Mouse (Mus musculus): ENCODE results near the gene Thbd. TPM values are rescaled to one million over a fixed set of nuclear protein-coding genes. Genes with fewer than 3 reads are reported as not detected.

The Thbd gene
- 10 to 100 TPM; 83.7 to 88.8 TPM for total RNA-seq (2023)

DNA sequence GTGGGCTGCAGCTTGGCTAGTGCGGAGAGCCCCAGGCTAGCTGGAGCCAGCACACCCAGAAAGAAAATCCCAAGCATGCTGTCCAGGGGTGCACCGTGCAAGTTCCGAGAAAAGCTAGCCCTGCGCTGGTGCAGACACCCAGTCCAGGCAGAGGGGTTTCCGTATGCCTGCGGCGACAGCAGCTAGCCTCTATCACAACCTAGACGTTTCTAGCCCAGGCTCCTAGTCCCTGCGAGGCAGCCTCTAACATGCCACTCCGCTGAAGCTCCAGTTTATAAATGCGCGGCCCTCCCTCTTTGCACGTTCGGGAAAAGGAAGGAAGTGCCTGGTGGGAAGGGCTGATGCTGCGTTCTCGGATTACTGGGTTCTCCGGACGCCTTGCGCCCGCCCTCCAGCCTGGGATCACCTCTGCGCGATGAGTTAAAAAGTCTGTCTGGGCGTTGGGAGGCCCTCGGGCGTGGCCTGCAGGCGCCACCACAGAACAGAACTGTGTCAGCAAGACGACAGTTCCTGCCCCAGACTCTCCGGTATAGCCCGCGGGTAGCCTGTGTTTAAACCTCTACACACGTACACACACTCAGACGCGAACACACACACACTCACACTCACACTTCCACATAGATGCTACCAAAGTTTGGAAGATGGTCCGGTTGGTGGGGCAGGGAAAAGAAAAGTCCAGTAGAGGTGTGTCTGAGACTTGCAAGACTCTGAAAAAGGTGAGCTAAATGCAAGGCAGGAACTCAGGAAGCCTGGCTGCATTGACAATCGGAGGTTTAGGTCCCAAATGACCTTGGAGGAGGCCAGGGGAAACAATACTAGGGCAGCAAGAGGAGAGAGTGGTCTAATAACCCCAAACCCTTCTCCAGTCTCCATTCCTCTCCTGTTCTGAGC, at the start of gene Thbd:
Thbd (minus strand) TSS at position 319 of the 891 bp plus-strand sequence.

DNA sequence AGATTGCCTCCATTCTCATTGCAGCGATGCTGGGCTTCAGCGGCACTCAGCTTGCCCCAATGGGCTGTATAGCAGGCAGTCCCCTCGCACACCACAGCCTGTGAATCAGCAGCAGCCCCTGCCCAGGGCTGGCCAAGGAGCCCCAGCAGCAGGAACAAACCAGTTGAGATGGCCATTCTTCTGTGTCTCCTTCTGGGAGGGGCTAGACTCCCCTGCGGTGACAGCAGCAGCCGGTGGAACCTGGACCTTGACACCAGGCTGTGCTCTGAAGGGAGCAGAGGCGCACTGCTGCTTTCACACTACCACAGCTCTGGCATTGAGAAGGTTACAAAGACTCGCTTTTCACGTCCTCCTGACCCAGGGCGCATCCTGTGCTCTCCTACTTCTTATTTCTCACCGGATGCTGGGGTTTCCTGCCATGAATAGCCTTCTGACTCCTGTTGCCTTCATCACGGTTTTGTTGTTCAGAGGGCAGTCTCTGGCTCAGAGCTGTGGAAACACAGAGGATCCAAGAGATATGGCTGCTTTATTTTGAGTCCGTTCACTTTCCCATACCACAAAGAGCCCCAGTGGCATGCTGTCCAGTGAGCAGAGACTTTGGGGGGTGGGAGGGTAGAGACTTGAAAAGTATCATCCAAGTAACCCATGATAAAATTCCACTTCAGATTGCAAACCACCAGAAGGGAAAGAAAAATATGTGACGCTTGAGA, 35.4 kb upstream of the Thbd start, which contains the start of gene Cd93:
Cd93 (minus strand) TSS at position 315 of the 710 bp plus-strand sequence.

GRCm38 (mm10) chr2:148395131-148396051, 12.6 kb downstream of the Thbd start, which contains the start of gene Sstr4:
TSS of gene Sstr4 (plus strand) at chr2:148395344.

Other genes starting within 250 kb of the Thbd start
- gene Sstr4, start 12.8 kb downstream of the Thbd start, total RNA-seq (2023), result 1 to 10 TPM; 4.7 to 4.8 TPM
- gene Cd93, start 35.4 kb upstream of the Thbd start, total RNA-seq (2023), result 100 to 1,000 TPM in 1 of 2 experiments, 10 to 100 TPM in 1; 88.5 to 134 TPM